Mouse (Mus musculus) erythroid progenitor cell, adult 5-6 weeks (primary cell): ENCODE data around the gene Tmem88. TPM values are rescaled to one million over a fixed set of nuclear protein-coding genes. Genes with fewer than 3 reads are reported as not detected.

Source experiments
- ATAC-seq: replicated peaks from 2 replicates; pipeline ENCODE4 v1.8.0; 2016; ENCODE audit warnings: moderate number of reproducible peaks, mild to moderate bottlenecking, moderate TSS enrichment, inconsistent platforms; ENCODE audit not compliant: poor library complexity, low FRiP score, severe bottlenecking
- total RNA-seq, 2 experiments: library from RNA; stranded (forward) in 1 of 2; stranded (reverse) in 1 of 2; fragments of 150-400 nt in 1 of 2; fragments of 186-747, 209-891 nt in 1 of 2; gene quantifications; 2 replicates each; pipeline versions ENCODE4 v1.2.3 to v1.2.4; 2015 to 2017; ENCODE audit warnings: low replicate concordance in 2 of 2

The Tmem88 gene
- not detected in 2 replicates for total RNA-seq (2015; ENCODE audit: low replicate concordance)
- total RNA-seq (2017; ENCODE audit: low replicate concordance) = not detected in 2 replicates

- ATAC-seq = no peak
These were observed at the start of gene Tmem88 for GRCm38 (mm10) chr11:69398059-69398458. TSS of gene Tmem88 (minus strand) at chr11:69398234.

GRCm38 (mm10) chr11:69447299-69447698 is 49.3 kb upstream of the Tmem88 start:
- ATAC-seq = no peak

GRCm38 (mm10) chr11:69443328-69443727 is 45.3 kb upstream of the Tmem88 start:
- ATAC-seq = no peak

GRCm38 (mm10) chr11:69437291-69437690 is 39.3 kb upstream of the Tmem88 start:
- ATAC-seq = no peak

GRCm38 (mm10) chr11:69433189-69433588 is 35.2 kb upstream of the Tmem88 start:
- ATAC-seq = no peak

- ATAC-seq = no peak
These were observed 34.6 kb upstream of the Tmem88 start for GRCm38 (mm10) chr11:69432640-69432982.

- ATAC-seq = no peak
These were observed 34.0 kb upstream of the Tmem88 start for GRCm38 (mm10) chr11:69431829-69432639.

- no peak for ATAC-seq
These were observed 32.6 kb upstream of the Tmem88 start for GRCm38 (mm10) chr11:69430631-69431030.

GRCm38 (mm10) chr11:69429313-69429712 is 31.3 kb upstream of the Tmem88 start:
- ATAC-seq = no peak

- 0 out of 2 replicates have a peak, but pooled peaks have one; percentile 50 for ATAC-seq
These were observed 30.7 kb upstream of the Tmem88 start for GRCm38 (mm10) chr11:69428751-69429150.

- ATAC-seq = no peak
These were observed 28.2 kb upstream of the Tmem88 start for GRCm38 (mm10) chr11:69426246-69426645.

- ATAC-seq = no peak
These were observed 25.9 kb upstream of the Tmem88 start for GRCm38 (mm10) chr11:69423885-69424284.

- no peak for ATAC-seq
These were observed 24.8 kb upstream of the Tmem88 start for GRCm38 (mm10) chr11:69422842-69423241.

- no peak for ATAC-seq
These were observed 23.3 kb upstream of the Tmem88 start for GRCm38 (mm10) chr11:69421131-69421977.

- ATAC-seq = no peak
These were observed 22.5 kb upstream of the Tmem88 start for GRCm38 (mm10) chr11:69420554-69421000.

GRCm38 (mm10) chr11:69419813-69420553 is 21.9 kb upstream of the Tmem88 start:
- peak; percentile 48; the same call in 1 of the 2 replicates for ATAC-seq

GRCm38 (mm10) chr11:69419443-69419812 is 21.4 kb upstream of the Tmem88 start:
- ATAC-seq = peak; percentile 3; the same call in 1 of the 2 replicates

- peak; percentile 66 for ATAC-seq
These were observed 20.7 kb upstream of the Tmem88 start for GRCm38 (mm10) chr11:69418481-69419442.
